Comparison of ENCODE assay signal across 8 mouse cellular contexts in genomic region chr2:84936474-84937429, GRCm38 (mm10). TPM values are rescaled to one million over a fixed set of nuclear protein-coding genes. Genes with fewer than 3 reads are reported as not detected.
DNase-seq lines count a peak whose midpoint lies in the region; ATAC-seq and TF ChIP-seq lines count a peak whose summit lies in the region.

Slc43a3 (plus strand) TSS chr2:84936579.

- no peak for TF ChIP-seq CTCF in G1E (IDR thresholded peaks at IDR 0.05; ENCODE audit: low read depth, low read length)

- H3K9me3 ChIP-seq in G1E (replicated peaks): 0 out of 2 replicates have a peak, but pooled peaks cover 2% of the 10 kb centered on the region
- H3K9me3 ChIP-seq in forebrain, embryonic 16.5 days (ENCODE audit: control insufficient read depth, low read length): no peaks in the 10 kb centered on the region
- H3K9me3 ChIP-seq in hindbrain, embryonic 11.5 days (ENCODE audit: control insufficient read depth, low read length): no peaks in the 10 kb centered on the region
- no peaks in the 10 kb centered on the region for H3K9me3 ChIP-seq in limb, embryonic 15.5 days
- no peaks in the 10 kb centered on the region for H3K9me3 ChIP-seq in midbrain, embryonic 16.5 days (replicated peaks; ENCODE audit: control insufficient read depth, low read length, poor library complexity, severe bottlenecking)
- no peaks in the 10 kb centered on the region for H3K9me3 ChIP-seq in stomach, embryonic 16.5 days (replicated peaks; ENCODE audit: control insufficient read depth, low read length)

- H3K27ac ChIP-seq in forebrain, embryonic 16.5 days (ENCODE audit: low read length): no peak within 1 kb of the TSS
- 0 out of 2 replicates have a peak within 1 kb of the TSS, but pooled peaks have one; percentile 24 for H3K27ac ChIP-seq in hindbrain, embryonic 11.5 days (ENCODE audit: low read depth, low read length)
- peak within 1 kb of the TSS; percentile 75 for H3K27ac ChIP-seq in limb, embryonic 15.5 days
- H3K27ac ChIP-seq in midbrain, embryonic 16.5 days (ENCODE audit: low read length): no peak within 1 kb of the TSS
- peak within 1 kb of the TSS; percentile 83 for H3K27ac ChIP-seq in stomach, embryonic 16.5 days (ENCODE audit: low read length)

- peak; percentile 70 for DNase-seq in G1E (ENCODE audit: low spot score)
- DNase-seq in adrenal gland, postnatal 4 days (ENCODE audit: low spot score in 2 of 2): peak; percentile 38 to 60
- DNase-seq in hindbrain, embryonic 11.5 days (ENCODE audit: low spot score): peak; percentile 53
- DNase-seq in frontal cortex, adult 2 months (ENCODE audit: extremely low spot score in 1 of 2, low spot score in 1 of 2): no peak

- peak; percentile 41 for ATAC-seq in G1E (ENCODE audit: extremely low read depth, insufficient number of reproducible peaks, low FRiP score, poor library complexity, severe bottlenecking)
- peak; percentile 72 for ATAC-seq in forebrain, embryonic 16.5 days
- ATAC-seq in hindbrain, embryonic 11.5 days (ENCODE audit: low FRiP score): peak; percentile 76
- peak; percentile 91 for ATAC-seq in limb, embryonic 15.5 days (ENCODE audit: insufficient number of reproducible peaks, low FRiP score, low TSS enrichment, low read depth)
- peak; percentile 69; the same call in 1 of the 2 replicates for ATAC-seq in midbrain, embryonic 16.5 days
- ATAC-seq in stomach, embryonic 16.5 days (ENCODE audit: insufficient read depth, low FRiP score): peak; percentile 91

- peak within 1 kb of the TSS; percentile 75 for H3K4me3 ChIP-seq in G1E (ENCODE audit: low read depth, low read length)
- H3K4me3 ChIP-seq in forebrain, embryonic 16.5 days (replicated peaks; ENCODE audit: low read length): peak within 1 kb of the TSS; percentile 29
- peak within 1 kb of the TSS; percentile 26 for H3K4me3 ChIP-seq in hindbrain, embryonic 11.5 days (ENCODE audit: low read depth, low read length)
- H3K4me3 ChIP-seq in limb, embryonic 15.5 days: peak within 1 kb of the TSS; percentile 48
- peak within 1 kb of the TSS; percentile 20; the same call in 1 of the 2 replicates for H3K4me3 ChIP-seq in midbrain, embryonic 16.5 days (ENCODE audit: low read depth, low read length)
- peak within 1 kb of the TSS; percentile 57 for H3K4me3 ChIP-seq in stomach, embryonic 16.5 days (replicated peaks; ENCODE audit: low read length)

- H3K27me3 ChIP-seq in G1E (ENCODE audit: insufficient read depth, low read length): no peaks in the 10 kb centered on the region
- no peaks in the 10 kb centered on the region for H3K27me3 ChIP-seq in forebrain, embryonic 16.5 days (replicated peaks; ENCODE audit: control insufficient read depth, insufficient read depth, low read length)
- no peaks in the 10 kb centered on the region for H3K27me3 ChIP-seq in hindbrain, embryonic 11.5 days (ENCODE audit: control insufficient read depth, insufficient read depth, low read length)
- H3K27me3 ChIP-seq in limb, embryonic 15.5 days: no peaks in the 10 kb centered on the region
- no peaks in the 10 kb centered on the region for H3K27me3 ChIP-seq in midbrain, embryonic 16.5 days (ENCODE audit: control insufficient read depth, insufficient read depth, low read depth, low read length)
- no peaks in the 10 kb centered on the region for H3K27me3 ChIP-seq in stomach, embryonic 16.5 days (ENCODE audit: control insufficient read depth, insufficient read depth, low read length)

- peaks cover 59% of the 10 kb centered on the region for H3K4me1 ChIP-seq in G1E (ENCODE audit: insufficient read depth, low read depth, low read length)
- peaks cover 3% of the 10 kb centered on the region; the same call in 1 of the 2 replicates for H3K4me1 ChIP-seq in forebrain, embryonic 16.5 days (replicated peaks; ENCODE audit: control insufficient read depth, insufficient read depth, low read length)
- H3K4me1 ChIP-seq in hindbrain, embryonic 11.5 days (replicated peaks; ENCODE audit: control insufficient read depth, insufficient read depth, low read length): no peaks in the 10 kb centered on the region
- H3K4me1 ChIP-seq in limb, embryonic 15.5 days: peaks cover 16% of the 10 kb centered on the region
- H3K4me1 ChIP-seq in midbrain, embryonic 16.5 days (ENCODE audit: control insufficient read depth, insufficient read depth, low read length): peaks cover 4% of the 10 kb centered on the region
- H3K4me1 ChIP-seq in stomach, embryonic 16.5 days (ENCODE audit: control insufficient read depth, insufficient read depth, low read length): peaks cover 20% of the 10 kb centered on the region

- H3K36me3 ChIP-seq in G1E (replicated peaks): peaks cover 18% of the 10 kb centered on the region
- H3K36me3 ChIP-seq in forebrain, embryonic 16.5 days (ENCODE audit: control insufficient read depth, insufficient read depth): no peaks in the 10 kb centered on the region
- H3K36me3 ChIP-seq in hindbrain, embryonic 11.5 days (ENCODE audit: control insufficient read depth, insufficient read depth, low read length): no peaks in the 10 kb centered on the region
- 0 out of 2 replicates have a peak, but pooled peaks cover 2% of the 10 kb centered on the region for H3K36me3 ChIP-seq in limb, embryonic 15.5 days
- no peaks in the 10 kb centered on the region for H3K36me3 ChIP-seq in midbrain, embryonic 16.5 days (ENCODE audit: control insufficient read depth, insufficient read depth, low read length)
- no peaks in the 10 kb centered on the region for H3K36me3 ChIP-seq in stomach, embryonic 16.5 days (ENCODE audit: control insufficient read depth, insufficient read depth, low read length)

- H3K4me2 ChIP-seq in forebrain, embryonic 16.5 days (ENCODE audit: low read length): peak within 1 kb of the TSS; percentile 47
- H3K4me2 ChIP-seq in hindbrain, embryonic 11.5 days (replicated peaks; ENCODE audit: low read depth, low read length): peak within 1 kb of the TSS; percentile 32
- peak within 1 kb of the TSS; percentile 53 for H3K4me2 ChIP-seq in limb, embryonic 15.5 days
- peak within 1 kb of the TSS; percentile 51 for H3K4me2 ChIP-seq in midbrain, embryonic 16.5 days (ENCODE audit: low read length)
- peak within 1 kb of the TSS; percentile 67 for H3K4me2 ChIP-seq in stomach, embryonic 16.5 days (ENCODE audit: low read depth, low read length)

- WGBS in forebrain, embryonic 16.5 days: 25% methylated on average over 38 of the region's 38 CpGs
- WGBS in hindbrain, embryonic 11.5 days: 24% methylated on average over 35 of the region's 38 CpGs
- 19% methylated on average over 37 of the region's 38 CpGs for WGBS in limb, embryonic 15.5 days
- WGBS in midbrain, embryonic 16.5 days: 24% methylated on average over 38 of the region's 38 CpGs
- 11% methylated on average over 38 of the region's 38 CpGs for WGBS in stomach, embryonic 16.5 days

- peak within 1 kb of the TSS; percentile 46; the same call in 1 of the 2 replicates for H3K9ac ChIP-seq in forebrain, embryonic 16.5 days (replicated peaks; ENCODE audit: low read depth, low read length)
- peak within 1 kb of the TSS; percentile 40; the same call in 1 of the 2 replicates for H3K9ac ChIP-seq in hindbrain, embryonic 11.5 days (ENCODE audit: low read depth, low read length)
- peak within 1 kb of the TSS; percentile 57 for H3K9ac ChIP-seq in limb, embryonic 15.5 days
- H3K9ac ChIP-seq in midbrain, embryonic 16.5 days (ENCODE audit: low read depth, low read length): 0 out of 2 replicates have a peak within 1 kb of the TSS, but pooled peaks have one; percentile 35
- peak within 1 kb of the TSS; percentile 80 for H3K9ac ChIP-seq in stomach, embryonic 16.5 days (ENCODE audit: low read length)

RNA-seq across cellular contexts. Expression of gene Slc43a3, which starts in this region (rescaled TPM):
- total RNA-seq in G1E (2014; fragmentation: Nextera tagmentation) (116 and 137 TPM in 2 replicates), G1E (2017) (85.2 and 90.3 TPM in 2 replicates)
- polyA plus RNA-seq in G1E (2012): 13.5 and 15.4 TPM in 2 replicates
- total RNA-seq in adrenal gland, postnatal 4 days (2021): 10 to 100 TPM; 66.4 to 68.4 TPM
- polyA plus RNA-seq in forebrain, embryonic 16.5 days (2015; fragmentation: Nextera tagmentation; extraction: Ambion mirVana): 6.6 and 7.2 TPM in 2 replicates
- 25.5 and 27.0 TPM in 2 replicates for polyA plus RNA-seq in hindbrain, embryonic 11.5 days (2014; fragmentation: Nextera tagmentation; extraction: Ambion mirVana)
- polyA plus RNA-seq in limb, embryonic 15.5 days (2015; fragmentation: Nextera tagmentation; extraction: Ambion mirVana): 32.4 and 36.2 TPM in 2 replicates
- polyA plus RNA-seq in midbrain, embryonic 16.5 days (2015; fragmentation: Nextera tagmentation; extraction: Ambion mirVana): 2.8 and 3.1 TPM in 2 replicates
- polyA plus RNA-seq in stomach, embryonic 16.5 days (2015; fragmentation: Nextera tagmentation; extraction: Ambion mirVana): 37.3 and 41.9 TPM in 2 replicates
- 4.6 and 6.0 TPM in 2 replicates for polyA plus RNA-seq in frontal cortex, adult 2 months (2012; rRNA removed)

Comparison
In these comparisons a context has a peak if more than half of its experiments do, and no peak if none do; other contexts are left out.
1. ATAC-seq: peak in every context shown above with its lines; median percentile 91 in limb, embryonic 15.5 days; 91 in stomach, embryonic 16.5 days; 76 in hindbrain, embryonic 11.5 days; 72 in forebrain, embryonic 16.5 days; 69 in midbrain, embryonic 16.5 days; 41 in G1E.
2. DNase-seq: peak in G1E (single experiment), adrenal gland, postnatal 4 days (2 of 2) and hindbrain, embryonic 11.5 days (single experiment); none in frontal cortex, adult 2 months (0 of 2).
3. H3K4me3 ChIP-seq: peak in every context shown above with its lines; median percentile 75 in G1E; 57 in stomach, embryonic 16.5 days; 48 in limb, embryonic 15.5 days; 29 in forebrain, embryonic 16.5 days; 26 in hindbrain, embryonic 11.5 days; 20 in midbrain, embryonic 16.5 days.
4. H3K27ac ChIP-seq: peak in hindbrain, embryonic 11.5 days (single experiment), limb, embryonic 15.5 days (single experiment) and stomach, embryonic 16.5 days (single experiment); none in forebrain, embryonic 16.5 days (single experiment) and midbrain, embryonic 16.5 days (single experiment).
5. Peak in every context shown above with its lines, with median percentiles within 50 percentile points of each other: H3K4me2 ChIP-seq and H3K9ac ChIP-seq.